Mouse (Mus musculus) liver, embryonic 16.5 days (tissue): ENCODE data around the gene Ctsw. TPM values are rescaled to one million over a fixed set of nuclear protein-coding genes. Genes with fewer than 3 reads are reported as not detected.
"Not testable (repeated sequence)": the region's sequence is repeated elsewhere in the genome, so short reads cannot be mapped to it uniquely, and the experiment has no call there.

ENCODE experiments used
- ATAC-seq: fragments of 200-750 bp; cut with Nextera tagmentation; 2 replicates; pipeline ENCODE4 v1.8.0; 2017; ENCODE audit warnings: low read depth, mild to moderate bottlenecking, moderate number of reproducible peaks, moderate library complexity
- H3K27ac ChIP-seq: fragments of 300-500 bp; sonication (generic); 2 replicates; pipeline ENCODE4 v1.5.1; 2014; ENCODE audit warnings: mild to moderate bottlenecking, low read length
- H3K27me3 ChIP-seq: fragments of 300-500 bp; sonication (generic); 2 replicates; pipeline ENCODE4 v1.6.1; 2014; ENCODE audit warnings: low read depth, low read length, mixed read lengths; ENCODE audit not compliant: control insufficient read depth, insufficient read depth
- H3K36me3 ChIP-seq: fragments of 300-500 bp; sonication (generic); 2 replicates; pipeline ENCODE4 v1.6.1; 2014; ENCODE audit warnings: mild to moderate bottlenecking; ENCODE audit not compliant: control insufficient read depth, insufficient read depth
- H3K4me1 ChIP-seq: fragments of 300-500 bp; sonication (generic); 2 replicates; pipeline ENCODE4 v1.6.1; 2014; ENCODE audit warnings: low read depth, low read length, mixed read lengths; ENCODE audit not compliant: control insufficient read depth
- H3K4me2 ChIP-seq: fragments of 300-500 bp; sonication (generic); 2 replicates; pipeline ENCODE4 v1.6.1; 2014; ENCODE audit warnings: low read depth, low read length, mixed read lengths
- H3K4me3 ChIP-seq: fragments of 300-500 bp; sonication (generic); 2 replicates; pipeline ENCODE4 v1.5.1; 2014; ENCODE audit warnings: low read depth, mild to moderate bottlenecking, low read length
- H3K9ac ChIP-seq: fragments of 300-500 bp; sonication (generic); 2 replicates; pipeline ENCODE4 v1.6.1; 2014; ENCODE audit warnings: low read depth, low read length
- H3K9me3 ChIP-seq: fragments of 300-500 bp; sonication (generic); replicated peaks from 2 replicates; pipeline ENCODE4 v1.6.1; 2016; ENCODE audit warnings: low read length; ENCODE audit not compliant: control insufficient read depth
- WGBS: fragments of 180-500 bp; shearing (Covaris S2); extraction: QIAGEN DNeasy Blood & Tissue Kit; methylation state at CpG from one replicate; pipeline ENCODE4 v1.1.7; 2014; ENCODE audit not compliant: insufficient replicate concordance; 5-methylcytosine and 5-hydroxymethylcytosine counted together
- polyA plus RNA-seq: library from polyadenylated mRNA; unstranded; fragments of >200 nt; fragmentation: Nextera tagmentation; extraction: Ambion mirVana; gene quantifications from 2 replicates; pipeline ENCODE4 v1.2.1, GENCODE M21; 2015

Gene Ctsw
- polyA plus RNA-seq, 1 experiment from 2014 or later: 0.58 TPM

GRCm38 (mm10) chr19:5490313-5490897 is 22.1 kb upstream of the Ctsw start, which contains the start of gene Cfl1:
TSS of gene Cfl1 (plus strand) at chr19:5490455.
- H3K9ac ChIP-seq: peak within 1 kb of the TSS; percentile 97
- H3K27ac ChIP-seq: peak within 1 kb of the TSS; percentile 99
- under 1% methylated on average over 61 of the region's 62 CpGs for WGBS
- H3K4me3 ChIP-seq: peak within 1 kb of the TSS; percentile 98
- peaks cover 34% of the 10 kb centered on the region for H3K4me1 ChIP-seq
- H3K9me3 ChIP-seq: no peaks in the 10 kb centered on the region
- peaks cover 28% of the 10 kb centered on the region for H3K36me3 ChIP-seq
- H3K4me2 ChIP-seq: peak within 1 kb of the TSS; percentile 96
- peak; percentile 56 for ATAC-seq
- H3K27me3 ChIP-seq: no peaks in the 10 kb centered on the region

- WGBS: 32% methylated on average over 10 of the region's 10 CpGs
- peak overlapping the region; percentile 98 for H3K4me3 ChIP-seq
- H3K4me2 ChIP-seq: peak overlapping the region; percentile 96
- ATAC-seq, H3K9me3 ChIP-seq, H3K27me3 ChIP-seq: not testable (repeated sequence)
- H3K36me3 ChIP-seq: peaks cover 23% of the 10 kb centered on the region
- peak overlapping the region; percentile 99 for H3K27ac ChIP-seq
- peaks cover 34% of the 10 kb centered on the region for H3K4me1 ChIP-seq
- peak overlapping the region; percentile 97; the same call in 1 of the 2 replicates for H3K9ac ChIP-seq
These were observed 21.4 kb upstream of the Ctsw start for GRCm38 (mm10) chr19:5489721-5490120.

- H3K27ac ChIP-seq: peak overlapping the region; percentile 99
- ATAC-seq: peak; percentile 73
- H3K4me1 ChIP-seq: peaks cover 34% of the 10 kb centered on the region
- peaks cover 17% of the 10 kb centered on the region for H3K36me3 ChIP-seq
- H3K9ac ChIP-seq: peak overlapping the region; percentile 72
- no peaks in the 10 kb centered on the region for H3K27me3 ChIP-seq
- peak overlapping the region; percentile 65 for H3K4me3 ChIP-seq
- 0% methylated on average over 26 of the region's 26 CpGs for WGBS
- H3K4me2 ChIP-seq: peak overlapping the region; percentile 96
- no peaks in the 10 kb centered on the region for H3K9me3 ChIP-seq
These were observed 20.7 kb upstream of the Ctsw start for GRCm38 (mm10) chr19:5488878-5489571.

- WGBS: under 1% methylated on average over 39 of the region's 39 CpGs
- H3K4me1 ChIP-seq: peaks cover 34% of the 10 kb centered on the region
- peak within 1 kb of the TSS; percentile 96 for H3K4me2 ChIP-seq
- peaks cover 8% of the 10 kb centered on the region for H3K36me3 ChIP-seq
- ATAC-seq: peak; percentile 71
- H3K4me3 ChIP-seq: peak within 1 kb of the TSS; percentile 65
- H3K27me3 ChIP-seq: no peaks in the 10 kb centered on the region
- H3K9me3 ChIP-seq: no peaks in the 10 kb centered on the region
- peak within 1 kb of the TSS; percentile 72 for H3K9ac ChIP-seq
- H3K27ac ChIP-seq: peak within 1 kb of the TSS; percentile 99
These were observed 19.7 kb upstream of the Ctsw start, which contains the start of gene Mus81 for GRCm38 (mm10) chr19:5487768-5488550. TSS of gene Mus81 (minus strand) at chr19:5488402.

- Histone ChIP-seq H3K4me2 (peak overlapping the region; percentile 96; the same call in 1 of the 2 replicates), H3K9me3 (no peaks in the 10 kb centered on the region), H3K4me1 (peaks cover 30% of the 10 kb centered on the region), H3K36me3 (no peaks in the 10 kb centered on the region; the same call in 1 of the 2 replicates), H3K27ac (no peak overlapping the region), H3K4me3 (no peak overlapping the region), H3K27me3 (no peaks in the 10 kb centered on the region), H3K9ac (no peak overlapping the region; the same call in 1 of the 2 replicates)
- 84% methylated on average over 4 of the region's 4 CpGs for WGBS
- no peak for ATAC-seq
These were observed 18.5 kb upstream of the Ctsw start for GRCm38 (mm10) chr19:5486771-5487170.

- 83% methylated on average over 8 of the region's 8 CpGs for WGBS
- Histone ChIP-seq H3K4me2 (no peak overlapping the region), H3K4me3 (no peak overlapping the region), H3K27me3 (no peaks in the 10 kb centered on the region), H3K9me3 (no peaks in the 10 kb centered on the region), H3K4me1 (peaks cover 28% of the 10 kb centered on the region), H3K27ac (no peak overlapping the region), H3K9ac (no peak overlapping the region), H3K36me3 (no peaks in the 10 kb centered on the region; the same call in 1 of the 2 replicates)
- no peak for ATAC-seq
These were observed 18.0 kb upstream of the Ctsw start for GRCm38 (mm10) chr19:5486286-5486685.

GRCm38 (mm10) chr19:5485821-5486220 is 17.5 kb upstream of the Ctsw start:
- Histone ChIP-seq H3K4me1 (peaks cover 28% of the 10 kb centered on the region), H3K4me2 (no peak overlapping the region), H3K27me3 (no peaks in the 10 kb centered on the region), H3K9ac (no peak overlapping the region), H3K4me3 (no peak overlapping the region), H3K36me3 (no peaks in the 10 kb centered on the region; the same call in 1 of the 2 replicates), H3K27ac (no peak overlapping the region), H3K9me3 (no peaks in the 10 kb centered on the region)
- 84% methylated on average over 7 of the region's 7 CpGs for WGBS
- ATAC-seq: no peak

- 85% methylated on average over 8 of the region's 8 CpGs for WGBS
- H3K9me3 ChIP-seq: no peaks in the 10 kb centered on the region
- no peak overlapping the region for H3K9ac ChIP-seq
- no peak overlapping the region for H3K27ac ChIP-seq
- ATAC-seq: no peak
- H3K4me3 ChIP-seq: no peak overlapping the region
- no peaks in the 10 kb centered on the region for H3K27me3 ChIP-seq
- no peak overlapping the region for H3K4me2 ChIP-seq
- H3K4me1 ChIP-seq: peaks cover 28% of the 10 kb centered on the region
- H3K36me3 ChIP-seq: no peaks in the 10 kb centered on the region; the same call in 1 of the 2 replicates
These were observed 17.1 kb upstream of the Ctsw start for GRCm38 (mm10) chr19:5485371-5485770.
